Mouse (Mus musculus) brain, embryonic 14.5 days (tissue): ENCODE measurements around the gene Cdc6. TPM values are rescaled to one million over a fixed set of nuclear protein-coding genes. Genes with fewer than 3 reads are reported as not detected.

Experiments
- DNase-seq: peaks from one replicate; pipeline ENCODE4 v3.0.0-alpha.2; 2011; ENCODE audit warnings: low read depth
- CTCF ChIP-seq: fragments of 200-500 bp; IDR thresholded peaks from 2 replicates; pipeline ENCODE4 v1.5.1; 2012; ENCODE audit warnings: inconsistent platforms, mild to moderate bottlenecking, moderate library complexity, borderline replicate concordance; ENCODE audit not compliant: insufficient read depth, insufficient read length; ENCODE audit errors: extremely low read depth
- POLR2A ChIP-seq: fragments of 200-500 bp; IDR thresholded peaks from 2 replicates; pipeline ENCODE4 v1.6.1; 2012; ENCODE audit warnings: mild to moderate bottlenecking, inconsistent platforms, borderline replicate concordance; ENCODE audit not compliant: poor library complexity, insufficient read depth, insufficient read length, severe bottlenecking; ENCODE audit errors: extremely low read depth
- polyA plus RNA-seq: library from polyadenylated mRNA; depleted of rRNA; stranded (reverse); fragments of >200 nt; gene quantifications from 2 replicates; pipeline ENCODE4 v1.2.3, GENCODE M21; 2012

The Cdc6 gene
- polyA plus RNA-seq, 1 experiment = 4.5 TPM

DNA sequence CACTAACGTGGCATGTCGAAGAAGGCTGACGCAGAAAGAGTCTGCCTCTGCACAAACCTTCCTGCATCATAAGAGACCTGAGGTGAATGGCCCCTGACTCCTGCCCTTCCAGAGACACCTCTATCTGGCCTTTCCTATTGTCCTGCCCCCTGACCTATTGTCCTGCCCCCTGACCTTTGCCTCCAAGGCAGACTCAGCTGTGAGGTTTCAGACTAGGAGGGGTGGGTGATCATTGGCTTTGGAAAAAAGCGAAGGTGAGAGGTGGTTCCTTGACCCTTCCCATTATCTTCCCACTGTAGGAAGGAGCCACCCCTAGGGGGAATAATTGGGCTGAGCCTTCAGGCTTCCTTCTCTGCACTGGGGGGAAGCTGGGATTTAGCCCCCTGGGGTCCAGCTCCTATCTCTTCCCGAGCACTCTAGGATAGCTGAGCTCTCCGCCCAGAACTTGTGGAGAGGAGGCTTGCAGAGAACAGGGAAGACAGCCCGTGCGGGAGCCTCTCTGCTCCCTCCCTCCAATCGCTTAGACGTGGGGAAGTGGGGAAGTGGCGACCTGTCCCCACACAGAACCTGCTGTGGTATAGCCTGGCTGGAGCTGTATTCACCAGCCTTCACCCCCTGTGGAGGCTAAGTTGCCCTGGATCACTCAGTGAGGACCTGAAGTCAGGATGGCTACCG lies 55.0 kb downstream of the Cdc6 start:
- DNase-seq = no peak
- TF ChIP-seq POLR2A (no peak), CTCF (no peak)

DNA sequence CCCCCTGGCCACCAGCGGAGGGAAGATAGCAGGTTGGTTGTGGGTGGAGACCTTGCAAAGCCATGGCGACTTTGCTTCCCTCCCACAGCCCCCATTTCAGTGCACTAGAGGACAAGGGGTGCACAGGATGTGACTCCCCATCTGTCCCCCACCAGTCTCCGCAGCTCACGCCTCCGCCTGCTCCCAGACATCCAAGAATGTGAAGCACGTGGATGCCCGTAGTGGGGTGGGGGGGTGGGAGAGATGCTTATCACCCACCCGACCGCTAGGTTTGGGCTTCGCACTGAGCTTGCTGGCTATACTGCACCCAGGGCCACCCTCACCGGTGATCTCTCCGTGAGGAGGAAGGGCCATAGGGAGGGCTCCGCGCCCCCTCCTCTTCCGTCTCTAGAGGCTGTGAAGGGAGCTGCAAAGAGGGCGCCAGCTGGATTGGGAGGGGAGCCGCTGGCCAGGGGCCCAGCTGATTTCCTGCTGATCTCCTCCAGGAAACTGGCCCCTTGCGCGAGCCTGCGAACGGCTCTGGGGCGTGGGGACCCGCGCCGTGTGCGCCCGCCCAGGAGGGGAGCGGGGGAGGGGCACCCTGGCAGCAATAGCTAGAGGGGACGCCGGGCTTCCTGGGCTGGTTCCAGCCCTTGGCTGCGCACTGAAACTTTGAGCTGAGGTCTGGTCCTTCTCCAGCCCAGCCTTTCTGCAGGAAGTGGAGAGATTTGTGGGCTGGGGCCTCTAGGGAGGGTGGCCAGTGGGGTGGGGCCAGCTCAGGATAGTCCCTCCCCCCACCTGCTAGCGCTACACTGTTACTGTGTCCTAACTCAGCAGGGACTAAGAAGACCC lies 55.8 kb downstream of the Cdc6 start:
- DNase-seq = peak; percentile 92

DNA sequence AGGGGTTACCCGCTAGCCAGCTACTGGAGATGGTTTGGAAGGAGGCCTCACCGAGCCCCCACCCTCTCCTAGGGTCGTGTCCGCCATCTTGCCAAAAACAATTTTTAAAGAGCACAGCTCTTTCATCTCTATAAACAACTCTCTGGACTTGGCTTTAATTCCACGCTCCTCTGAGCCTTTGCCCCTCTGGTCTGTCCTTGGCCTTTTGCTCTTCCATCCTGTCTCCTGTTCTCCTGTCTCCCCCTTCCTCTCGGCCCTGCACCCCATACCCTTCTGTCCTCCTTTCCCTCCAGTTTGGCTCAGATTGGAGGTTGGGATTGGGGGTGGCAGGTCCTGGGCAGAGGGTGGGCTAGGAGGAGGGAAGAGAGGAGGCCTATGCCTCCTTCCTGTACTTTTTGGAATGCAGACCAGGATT lies 56.6 kb downstream of the Cdc6 start:
- DNase-seq = no peak
- TF ChIP-seq CTCF = no peak
- no peak for TF ChIP-seq POLR2A

More for the DNA sequence above, 55.8 kb downstream of the Cdc6 start:
- TF ChIP-seq POLR2A = no peak
- no peak for TF ChIP-seq CTCF

DNA sequence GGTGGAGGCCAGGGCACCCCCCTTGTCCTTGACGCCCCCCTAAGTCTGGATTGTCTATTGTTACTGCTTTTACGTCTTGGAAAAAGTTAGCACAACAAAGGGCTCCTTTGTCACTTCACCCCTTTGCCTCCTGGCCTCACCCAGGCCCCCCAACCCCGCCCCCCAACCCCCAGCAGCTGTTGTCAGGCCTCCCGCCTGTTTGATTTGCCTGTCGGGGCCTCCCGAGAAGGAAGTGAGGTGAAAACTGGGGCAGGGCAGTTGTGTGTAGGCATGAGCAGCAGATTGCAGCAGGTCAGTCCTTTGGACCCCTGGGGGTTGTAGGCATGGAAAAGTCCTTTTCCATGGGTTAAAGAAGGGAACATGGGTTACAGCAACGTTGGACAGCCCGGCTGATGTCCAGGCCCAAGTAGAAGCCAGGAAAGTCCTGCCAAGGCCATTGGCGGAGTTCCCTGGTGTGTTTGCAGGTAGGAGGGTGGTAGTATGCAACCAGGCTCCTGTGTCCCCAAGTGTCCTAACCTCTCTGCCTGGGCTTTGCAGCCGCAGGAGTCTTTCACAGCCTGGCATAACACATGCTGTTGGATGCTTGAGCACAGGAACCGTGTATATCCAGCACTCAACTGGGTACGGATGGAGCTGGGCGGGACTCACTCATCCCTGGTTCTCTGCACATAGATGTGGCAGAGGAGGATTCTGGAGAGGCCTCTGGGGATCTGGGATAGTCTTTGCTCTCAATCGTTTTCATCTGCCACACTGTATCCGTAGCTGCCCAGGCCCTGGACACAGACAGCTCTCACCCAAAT lies 57.2 kb downstream of the Cdc6 start:
- TF ChIP-seq POLR2A = no peak
- TF ChIP-seq CTCF = no peak
- DNase-seq = no peak

DNA sequence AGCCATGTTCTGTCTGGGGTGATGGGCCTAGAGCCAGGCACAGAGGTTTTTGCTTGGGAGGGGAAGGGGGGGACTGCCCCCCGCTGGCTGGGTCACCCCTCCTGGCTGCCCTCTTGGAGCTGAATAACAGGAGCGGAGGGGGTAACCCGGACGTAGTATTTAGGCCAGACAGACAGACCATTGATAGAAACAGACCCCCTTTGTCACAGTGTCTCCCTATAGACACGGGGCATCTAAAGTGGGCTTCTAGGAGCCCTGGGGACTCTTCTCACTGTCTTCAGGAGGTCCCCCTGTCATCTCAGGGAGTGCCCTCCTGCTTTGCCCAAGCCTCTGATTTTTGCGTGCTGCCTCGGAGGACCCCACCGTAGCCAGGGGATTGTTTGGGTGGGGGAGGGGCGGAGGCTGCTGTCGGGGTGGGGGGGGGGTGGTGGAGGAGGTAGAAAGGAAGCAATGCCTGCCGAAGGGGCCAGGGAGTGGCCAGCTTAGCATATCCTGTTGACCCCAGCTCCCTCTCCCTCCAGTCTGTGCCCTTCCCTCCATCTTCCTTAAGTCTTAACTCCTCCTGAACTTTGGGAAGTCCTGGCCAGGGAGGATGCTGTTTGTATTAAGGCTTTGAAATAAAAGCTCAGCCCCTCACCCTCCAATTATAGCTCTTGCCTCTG lies 57.9 kb downstream of the Cdc6 start:
- peak; percentile 33 for DNase-seq
- no peak for TF ChIP-seq CTCF
- TF ChIP-seq POLR2A = no peak

DNA sequence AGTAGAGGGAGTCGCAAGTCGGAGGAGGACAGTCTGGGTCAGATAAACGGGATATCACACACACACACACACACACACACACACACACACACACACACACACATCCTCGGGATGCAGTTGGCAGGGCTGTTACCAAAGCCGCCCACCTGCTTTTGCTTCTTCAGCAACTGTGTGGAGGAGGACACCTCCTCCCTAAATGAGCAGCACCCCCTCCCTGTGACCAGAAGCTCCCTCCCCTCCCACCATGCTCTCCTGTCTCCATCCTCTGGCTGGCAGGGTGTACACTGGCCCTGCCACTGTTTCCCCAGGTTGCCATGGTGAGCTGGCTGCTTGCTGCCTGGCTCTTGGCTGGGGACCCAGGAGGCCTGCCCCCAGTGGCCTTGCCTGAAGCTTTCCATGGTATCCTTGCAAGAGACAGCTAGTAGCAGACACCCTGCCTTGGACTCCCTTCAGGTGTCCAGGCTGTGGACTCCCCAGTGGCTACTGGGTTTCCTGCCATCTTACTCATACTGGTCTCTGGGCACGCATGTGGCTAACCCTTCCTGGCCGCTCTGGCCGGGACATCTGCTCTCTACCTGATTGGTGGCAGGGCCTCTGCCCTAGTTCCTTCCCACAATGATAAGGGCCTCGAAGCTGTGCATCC lies 59.0 kb downstream of the Cdc6 start:
- TF ChIP-seq CTCF (peak; percentile 32; the same call in 1 of the 2 replicates), POLR2A (no peak)

DNA sequence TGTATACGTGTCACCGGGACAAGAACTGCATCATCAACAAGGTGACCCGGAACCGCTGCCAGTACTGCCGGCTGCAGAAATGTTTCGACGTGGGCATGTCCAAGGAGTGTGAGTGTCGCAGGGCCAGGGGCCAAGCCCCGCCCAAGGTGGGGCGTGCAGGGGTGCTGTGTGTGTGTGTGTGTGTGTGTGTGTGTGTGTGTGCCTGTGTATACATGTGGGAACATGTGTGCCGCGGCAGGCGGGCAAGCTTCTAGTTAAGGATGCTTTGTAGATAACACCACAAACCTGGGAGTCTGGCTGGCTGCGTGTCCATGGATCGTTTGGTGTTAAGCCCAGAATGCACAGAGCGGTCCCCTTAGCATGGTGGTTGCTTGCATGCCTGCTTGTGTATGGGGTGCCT lies 60.5 kb downstream of the Cdc6 start:
- DNase-seq = peak; percentile 47
- TF ChIP-seq POLR2A (no peak), CTCF (no peak)

More for the DNA sequence above, 59.0 kb downstream of the Cdc6 start:
- peak; percentile 91 for DNase-seq

DNA sequence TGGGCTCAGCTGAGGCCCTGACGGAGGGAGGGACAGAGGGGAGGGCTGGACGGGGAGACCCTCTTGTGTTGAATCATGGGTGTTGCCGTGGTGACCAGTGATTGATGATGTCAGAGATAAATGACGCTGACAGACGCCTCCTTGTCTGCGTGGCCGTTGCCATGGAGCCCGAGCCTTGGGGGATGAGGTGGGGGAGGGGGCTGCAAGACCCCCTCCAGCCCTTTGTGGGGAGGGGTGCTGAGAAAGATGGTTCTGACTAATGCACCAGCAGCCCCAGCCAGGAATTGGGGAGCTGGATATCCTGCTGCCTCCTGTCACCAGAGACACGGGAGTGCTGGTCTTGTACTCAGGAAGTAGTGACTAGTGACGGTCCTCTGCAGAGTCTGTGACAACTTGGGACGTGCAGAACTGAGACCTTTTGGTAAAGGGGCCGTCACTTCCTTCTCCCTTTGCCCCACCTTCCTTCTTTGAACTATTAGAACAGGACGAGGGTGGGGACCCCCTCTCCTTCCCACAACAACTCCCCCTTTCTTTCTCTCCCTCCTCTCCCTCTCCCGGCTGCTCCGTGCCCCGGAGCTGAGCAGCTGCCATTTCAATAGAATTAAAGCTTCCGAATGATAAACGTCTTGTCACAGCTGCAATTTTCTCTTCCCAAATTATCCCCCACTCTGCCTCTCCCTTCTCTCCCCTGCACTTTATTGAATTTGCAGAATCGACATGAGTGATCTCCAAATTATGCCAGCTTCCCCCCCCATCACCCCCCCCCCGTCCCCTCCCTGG lies 61.3 kb downstream of the Cdc6 start:
- no peak for TF ChIP-seq POLR2A
- TF ChIP-seq CTCF = no peak
- DNase-seq = peak; percentile 94

DNA sequence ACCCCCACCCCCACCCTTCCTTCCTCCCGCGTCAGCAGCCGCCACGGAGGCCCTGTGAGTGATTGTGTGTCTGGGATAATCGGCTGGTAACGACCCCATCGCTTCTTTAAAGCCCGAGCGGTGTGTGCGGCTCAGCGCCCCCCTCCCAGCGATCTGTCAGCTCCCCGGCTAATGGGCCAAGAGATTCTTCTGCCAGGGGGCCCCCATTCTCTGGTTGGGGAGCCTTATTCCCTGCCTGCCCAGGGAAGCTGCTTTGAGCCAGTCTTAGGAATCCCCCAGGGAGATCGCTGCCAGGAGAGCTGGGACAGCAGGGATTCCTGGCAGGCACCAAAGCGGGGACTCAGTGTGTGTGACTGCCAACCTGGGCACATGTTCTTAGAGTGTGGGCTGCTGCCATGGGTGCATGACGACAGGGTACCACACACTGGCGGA lies 61.9 kb downstream of the Cdc6 start:
- peak; percentile 96 for DNase-seq

More for the DNA sequence above, 61.9 kb downstream of the Cdc6 start:
- no peak for TF ChIP-seq CTCF
- TF ChIP-seq POLR2A = no peak
